Mouse (Mus musculus) lung, postnatal 4 days (tissue): ENCODE data around the gene Neurl1b.

ENCODE experiments used
- DNase-seq, 2 experiments: peaks; one replicate each; pipeline ENCODE4 v3.0.0; 2021

Neurl1b gene

GRCm38 (mm10) chr17:26397339-26397738 lies 17.3 kb upstream of the Neurl1b start:
- peak; percentile 34 to 59 for DNase-seq

- DNase-seq = no peak
Measured at GRCm38 (mm10) chr17:26405340-26406100, 9.1 kb upstream of the Neurl1b start.

- DNase-seq = no peak
Measured at GRCm38 (mm10) chr17:26412967-26413366, 1.7 kb upstream of the Neurl1b start.

GRCm38 (mm10) chr17:26414184-26414522 lies 476 bp upstream of the Neurl1b start:
- no peak for DNase-seq

GRCm38 (mm10) chr17:26415355-26415865 lies 781 bp downstream of the Neurl1b start:
- no peak for DNase-seq

GRCm38 (mm10) chr17:26416141-26416540 lies 1.5 kb downstream of the Neurl1b start:
- DNase-seq = no peak

- DNase-seq = no peak
Measured at GRCm38 (mm10) chr17:26417770-26418421, 3.3 kb downstream of the Neurl1b start.

GRCm38 (mm10) chr17:26420491-26421247 lies 6.0 kb downstream of the Neurl1b start:
- no peak for DNase-seq

GRCm38 (mm10) chr17:26421561-26421960 lies 6.9 kb downstream of the Neurl1b start:
- peak in 1 of 2 experiments; percentile 52 for DNase-seq

- peak; percentile 43 to 61 for DNase-seq
Measured at GRCm38 (mm10) chr17:26422390-26422789, 7.8 kb downstream of the Neurl1b start.

GRCm38 (mm10) chr17:26423967-26424641 lies 9.5 kb downstream of the Neurl1b start:
- DNase-seq = peak; percentile 76 to 88

- peak; percentile 75 to 89 for DNase-seq
Measured at GRCm38 (mm10) chr17:26424973-26425735, 10.5 kb downstream of the Neurl1b start.

- DNase-seq = no peak
Measured at GRCm38 (mm10) chr17:26433295-26433694, 18.7 kb downstream of the Neurl1b start.

- no peak for DNase-seq
Measured at GRCm38 (mm10) chr17:26437089-26437815, 22.6 kb downstream of the Neurl1b start.

GRCm38 (mm10) chr17:26439001-26439400 lies 24.4 kb downstream of the Neurl1b start:
- peak in 1 of 2 experiments; percentile 43 for DNase-seq

GRCm38 (mm10) chr17:26441024-26441423 lies 26.4 kb downstream of the Neurl1b start:
- no peak for DNase-seq

GRCm38 (mm10) chr17:26442197-26442596 lies 27.6 kb downstream of the Neurl1b start:
- no peak for DNase-seq

- no peak for DNase-seq
Measured at GRCm38 (mm10) chr17:26443865-26444264, 29.2 kb downstream of the Neurl1b start.

- DNase-seq = no peak
Measured at GRCm38 (mm10) chr17:26449472-26449871, 34.8 kb downstream of the Neurl1b start.

GRCm38 (mm10) chr17:26451651-26452295 lies 37.1 kb downstream of the Neurl1b start:
- peak; percentile 73 to 75 for DNase-seq
